ENCODE assay signal across 28 mouse cellular contexts in the genomic region with DNA sequence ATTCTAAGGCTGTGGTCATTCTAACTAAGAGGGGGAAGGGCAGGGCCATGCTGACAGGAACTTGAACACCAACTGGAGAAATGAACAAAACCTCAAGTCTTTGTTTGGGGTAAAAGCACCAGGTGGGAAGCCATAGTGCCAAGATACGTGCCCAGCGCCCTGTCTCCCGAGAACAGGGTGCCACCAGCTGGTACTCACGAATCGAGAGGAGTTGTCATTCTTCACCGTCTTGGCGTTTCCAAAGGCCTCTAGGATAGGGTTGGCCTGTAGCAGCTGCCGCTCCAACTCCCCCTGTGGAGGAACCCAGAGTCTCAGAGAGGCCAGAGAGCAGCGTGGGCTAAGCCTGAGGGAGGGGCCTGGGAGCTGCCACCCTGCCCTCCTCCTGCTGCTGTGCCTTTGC. TPM values are rescaled to one million over a fixed set of nuclear protein-coding genes. Genes with fewer than 3 reads are reported as not detected.
DNase-seq lines count a peak whose midpoint lies in the region; ATAC-seq and TF ChIP-seq lines count a peak whose summit lies in the region.
"Had no signal": no experiment of that assay in that cellular context is flagged by ENCODE, and none has a peak within 500 bp of the region (broad histone marks: within the 10 kb centered on the region; RNA-seq: fewer than 3 reads in every experiment).

No protein-coding gene starts in this region.

- no peak overlapping the region for H3K4me3 ChIP-seq in heart, embryonic 15.5 days
- H3K4me3 ChIP-seq in heart, adult 2 months, result no peak overlapping the region
- H3K4me3 ChIP-seq in midbrain, embryonic 13.5 days (replicated peaks), result no peak overlapping the region
- H3K4me3 ChIP-seq in midbrain, embryonic 14.5 days (replicated peaks; ENCODE audit: low read depth, low read length), result no peak overlapping the region
- no peak overlapping the region for H3K4me3 ChIP-seq in limb, embryonic 11.5 days (ENCODE audit: low read depth, low read length)
- H3K4me3 ChIP-seq in stomach, postnatal 0 days (ENCODE audit: low read depth, low read length), result no peak overlapping the region
- H3K4me3 ChIP-seq: embryonic facial prominence, embryonic 10.5 days; embryonic facial prominence, embryonic 13.5 days; erythroblast, embryonic 14.5 days; forebrain, embryonic 12.5 days; forebrain, embryonic 15.5 days; heart, embryonic 10.5 days; hindbrain, embryonic 12.5 days; hindbrain, embryonic 15.5 days; intestine, embryonic 15.5 days had no signal

- H3K27me3 ChIP-seq in heart, embryonic 15.5 days, result no peaks in the 10 kb centered on the region
- H3K27me3 ChIP-seq in heart, adult 2 months (ENCODE audit: control insufficient read depth, insufficient read depth, low read length), result no peaks in the 10 kb centered on the region
- no peaks in the 10 kb centered on the region for H3K27me3 ChIP-seq in midbrain, embryonic 13.5 days
- no peaks in the 10 kb centered on the region for H3K27me3 ChIP-seq in midbrain, embryonic 14.5 days (ENCODE audit: control insufficient read depth, insufficient read depth, low read length)
- no peaks in the 10 kb centered on the region for H3K27me3 ChIP-seq in limb, embryonic 11.5 days (ENCODE audit: control insufficient read depth, insufficient read depth, low read length)
- no peaks in the 10 kb centered on the region for H3K27me3 ChIP-seq in stomach, postnatal 0 days (ENCODE audit: control insufficient read depth, insufficient read depth, low read length)
- H3K27me3 ChIP-seq: embryonic facial prominence, embryonic 13.5 days; forebrain, embryonic 12.5 days; forebrain, embryonic 15.5 days; hindbrain, embryonic 12.5 days; hindbrain, embryonic 15.5 days; intestine, embryonic 15.5 days had no signal

- no peak for TF ChIP-seq POLR2A in heart, adult 2 months (IDR thresholded peaks at IDR 0.05; ENCODE audit: insufficient read depth, low read depth, low read length)

- no peak for TF ChIP-seq EP300 in heart, adult 2 months (IDR thresholded peaks at IDR 0.05; ENCODE audit: insufficient read depth, low read depth, low read length)
- TF ChIP-seq EP300 in stomach, postnatal 0 days (optimal IDR thresholded peaks at IDR 0.05), result no peak

- no peak for ATAC-seq in heart, embryonic 15.5 days (replicated peaks; ENCODE audit: insufficient number of reproducible peaks, insufficient read depth, low FRiP score, low read depth)
- no peak for ATAC-seq in midbrain, embryonic 13.5 days
- no peak for ATAC-seq in midbrain, embryonic 14.5 days (ENCODE audit: low FRiP score, low TSS enrichment)
- ATAC-seq in limb, embryonic 11.5 days (ENCODE audit: insufficient number of reproducible peaks, low FRiP score, low TSS enrichment, low read depth), result no peak
- ATAC-seq in stomach, postnatal 0 days (ENCODE audit: low FRiP score, low TSS enrichment), result no peak
- ATAC-seq in inflammation-experienced regulatory T-cells, adult 6 months, result no peak
- ATAC-seq: CD4-positive, CD25-positive, alpha-beta regulatory T cell, adult 4 months; forebrain, embryonic 15.5 days; intestine, embryonic 15.5 days had no signal

- H3K36me3 ChIP-seq in heart, embryonic 15.5 days, result peaks cover 65% of the 10 kb centered on the region
- H3K36me3 ChIP-seq in heart, adult 2 months (ENCODE audit: control insufficient read depth, insufficient read depth, low read length), result peaks cover 6% of the 10 kb centered on the region
- peaks cover 64% of the 10 kb centered on the region for H3K36me3 ChIP-seq in midbrain, embryonic 13.5 days
- peaks cover 49% of the 10 kb centered on the region for H3K36me3 ChIP-seq in midbrain, embryonic 14.5 days (ENCODE audit: control insufficient read depth, insufficient read depth, low read length)
- H3K36me3 ChIP-seq in limb, embryonic 11.5 days (ENCODE audit: control insufficient read depth, insufficient read depth, low read length), result peaks cover 26% of the 10 kb centered on the region
- H3K36me3 ChIP-seq in stomach, postnatal 0 days (ENCODE audit: control insufficient read depth, insufficient read depth, low read length), result peaks cover 72% of the 10 kb centered on the region

- TF ChIP-seq CTCF in heart, adult 2 months (IDR thresholded peaks at IDR 0.05), result no peak
- no peak for TF ChIP-seq CTCF in stomach, postnatal 0 days (IDR thresholded peaks at IDR 0.05; ENCODE audit: low read depth)

- peaks cover 3% of the 10 kb centered on the region for H3K79me2 ChIP-seq in heart, adult 2 months (replicated peaks; ENCODE audit: control insufficient read depth, insufficient read depth, low read length)

- no peak for DNase-seq in heart, adult 2 months
- DNase-seq in midbrain, embryonic 14.5 days, result no peak
- DNase-seq in limb, embryonic 11.5 days (ENCODE audit: low spot score), result no peak
- DNase-seq in stomach, postnatal 0 days (ENCODE audit: low spot score), result no peak
- DNase-seq: adrenal gland, adult 8-10 months; adrenal gland, postnatal 25 days; cerebellum, adult 11-12 months; cerebellum, adult 8-10 months; cerebellum, postnatal 10 days; embryo, embryonic 11 days; gastrocnemius, postnatal 10 days; heart, adult 11 months; heart, postnatal 10 days; heart, postnatal 36 days had no signal

- peaks cover 42% of the 10 kb centered on the region for H3K4me1 ChIP-seq in heart, embryonic 15.5 days (replicated peaks)
- peaks cover 5% of the 10 kb centered on the region for H3K4me1 ChIP-seq in heart, adult 2 months (ENCODE audit: control insufficient read depth, insufficient read depth, low read length)
- H3K4me1 ChIP-seq in midbrain, embryonic 13.5 days (replicated peaks), result no peaks in the 10 kb centered on the region
- no peaks in the 10 kb centered on the region for H3K4me1 ChIP-seq in midbrain, embryonic 14.5 days (ENCODE audit: control insufficient read depth, insufficient read depth, low read length)
- no peaks in the 10 kb centered on the region for H3K4me1 ChIP-seq in limb, embryonic 11.5 days (ENCODE audit: control insufficient read depth, insufficient read depth, low read length)
- no peaks in the 10 kb centered on the region for H3K4me1 ChIP-seq in stomach, postnatal 0 days (replicated peaks; ENCODE audit: control insufficient read depth, insufficient read depth)
- H3K4me1 ChIP-seq: forebrain, embryonic 12.5 days; forebrain, embryonic 15.5 days; hindbrain, embryonic 12.5 days; hindbrain, embryonic 15.5 days had no signal

- 0 out of 2 replicates have a peak overlapping the region, but pooled peaks have one; percentile 4 for H3K27ac ChIP-seq in heart, embryonic 15.5 days
- H3K27ac ChIP-seq in heart, adult 2 months, result no peak overlapping the region
- H3K27ac ChIP-seq in midbrain, embryonic 13.5 days, result no peak overlapping the region
- no peak overlapping the region for H3K27ac ChIP-seq in midbrain, embryonic 14.5 days (replicated peaks; ENCODE audit: low read depth, low read length)
- H3K27ac ChIP-seq in limb, embryonic 11.5 days (replicated peaks; ENCODE audit: low read depth, low read length), result no peak overlapping the region
- no peak overlapping the region for H3K27ac ChIP-seq in stomach, postnatal 0 days (replicated peaks)
- H3K27ac ChIP-seq: embryonic facial prominence, embryonic 10.5 days; embryonic facial prominence, embryonic 13.5 days; forebrain, embryonic 12.5 days; forebrain, embryonic 15.5 days; heart, embryonic 10.5 days; hindbrain, embryonic 12.5 days; hindbrain, embryonic 15.5 days; intestine, embryonic 15.5 days had no signal

- WGBS in heart, embryonic 15.5 days, result 86% methylated on average over 9 of the region's 9 CpGs
- WGBS in heart, adult 2 months, result 84% methylated on average over 9 of the region's 9 CpGs
- 88% methylated on average over 9 of the region's 9 CpGs for WGBS in midbrain, embryonic 13.5 days
- WGBS in midbrain, embryonic 14.5 days, result 89% methylated on average over 9 of the region's 9 CpGs
- 92% methylated on average over 9 of the region's 9 CpGs for WGBS in limb, embryonic 11.5 days
- WGBS in stomach, postnatal 0 days, result 81% methylated on average over 9 of the region's 9 CpGs

- H3K9ac ChIP-seq in heart, embryonic 15.5 days, result no peak overlapping the region
- H3K9ac ChIP-seq in heart, adult 2 months (ENCODE audit: low read depth, low read length), result no peak overlapping the region
- H3K9ac ChIP-seq in midbrain, embryonic 13.5 days (replicated peaks), result 0 out of 2 replicates have a peak overlapping the region, but pooled peaks have one; percentile 6
- no peak overlapping the region for H3K9ac ChIP-seq in midbrain, embryonic 14.5 days (replicated peaks; ENCODE audit: low read length)
- H3K9ac ChIP-seq in limb, embryonic 11.5 days (ENCODE audit: low read length), result 0 out of 2 replicates have a peak overlapping the region, but pooled peaks have one; percentile 18
- peak overlapping the region; percentile 31; the same call in 1 of the 2 replicates for H3K9ac ChIP-seq in stomach, postnatal 0 days (ENCODE audit: low read length)
- H3K9ac ChIP-seq: embryonic facial prominence, embryonic 13.5 days; forebrain, embryonic 12.5 days; forebrain, embryonic 15.5 days; hindbrain, embryonic 12.5 days; hindbrain, embryonic 15.5 days; intestine, embryonic 15.5 days had no signal

- intact Hi-C loops in heart, adult 2 months (cut with DNase I), result no loop called here

- H3K9me3 ChIP-seq in heart, embryonic 15.5 days (replicated peaks), result no peaks in the 10 kb centered on the region
- H3K9me3 ChIP-seq in midbrain, embryonic 13.5 days, result no peaks in the 10 kb centered on the region
- no peaks in the 10 kb centered on the region for H3K9me3 ChIP-seq in midbrain, embryonic 14.5 days (ENCODE audit: control insufficient read depth, low read length)
- no peaks in the 10 kb centered on the region for H3K9me3 ChIP-seq in limb, embryonic 11.5 days (ENCODE audit: control insufficient read depth, low read length)
- no peaks in the 10 kb centered on the region for H3K9me3 ChIP-seq in stomach, postnatal 0 days (ENCODE audit: control insufficient read depth, low read length)
- H3K9me3 ChIP-seq: embryonic facial prominence, embryonic 10.5 days; embryonic facial prominence, embryonic 13.5 days; forebrain, embryonic 12.5 days; forebrain, embryonic 15.5 days; heart, embryonic 10.5 days; hindbrain, embryonic 12.5 days; hindbrain, embryonic 15.5 days; intestine, embryonic 15.5 days had no signal

- no peak overlapping the region for H3K4me2 ChIP-seq in heart, embryonic 15.5 days
- no peak overlapping the region for H3K4me2 ChIP-seq in midbrain, embryonic 13.5 days (replicated peaks)
- no peak overlapping the region for H3K4me2 ChIP-seq in midbrain, embryonic 14.5 days (ENCODE audit: low read length)
- no peak overlapping the region for H3K4me2 ChIP-seq in limb, embryonic 11.5 days (ENCODE audit: low read depth, severe bottlenecking)
- H3K4me2 ChIP-seq in stomach, postnatal 0 days (replicated peaks; ENCODE audit: low read depth), result no peak overlapping the region
- H3K4me2 ChIP-seq: embryonic facial prominence, embryonic 13.5 days; forebrain, embryonic 12.5 days; forebrain, embryonic 15.5 days; hindbrain, embryonic 12.5 days; hindbrain, embryonic 15.5 days; intestine, embryonic 15.5 days had no signal

RNA-seq across cellular contexts. Expression of gene Apol8, which starts 35.3 kb away (rescaled TPM):
- 0.24 TPM in 1 of 2 replicates, not detected in the other for polyA plus RNA-seq in heart, embryonic 15.5 days (2015; fragmentation: Nextera tagmentation; extraction: Ambion mirVana)
- under 1 TPM in 1 of 2 experiments, not detected in 1; 0.55 TPM for total RNA-seq in heart, adult 2 months (2021)
- polyA plus RNA-seq in heart, adult 2 months (2012; rRNA removed), result 0.06 TPM in 1 of 2 replicates, not detected in the other
- polyA plus RNA-seq in midbrain, embryonic 13.5 days (2015; fragmentation: Nextera tagmentation; extraction: Ambion mirVana), result 0.23 TPM in 1 of 2 replicates, not detected in the other
- polyA plus RNA-seq in midbrain, embryonic 14.5 days (2014; fragmentation: Nextera tagmentation; extraction: Ambion mirVana), result 0.11 TPM in 2 replicates
- polyA plus RNA-seq in limb, embryonic 11.5 days (2014; fragmentation: Nextera tagmentation; extraction: Ambion mirVana), result not detected in 2 replicates
- 0.05 and 0.10 TPM in 2 replicates for polyA plus RNA-seq in stomach, postnatal 0 days (2015; fragmentation: Nextera tagmentation; extraction: Ambion mirVana)
- polyA plus RNA-seq in inflammation-experienced regulatory T-cells, adult 6 months (2017; shearing (Covaris generic)), result 1 to 10 TPM in 1 of 3 experiments, not detected in 2; 1.2 TPM
- total RNA-seq: adrenal gland, postnatal 25 days; heart, postnatal 10 days; heart, postnatal 36 days had no signal
- polyA plus RNA-seq: CD4-positive, CD25-positive, alpha-beta regulatory T cell, adult 4 months; forebrain, embryonic 15.5 days; heart, embryonic 14.5 days had no signal

RNA-seq across cellular contexts. Expression of gene Myh9, which starts 49.9 kb away (rescaled TPM):
- 25.2 and 33.7 TPM in 2 replicates for polyA plus RNA-seq in heart, embryonic 15.5 days (2015; fragmentation: Nextera tagmentation; extraction: Ambion mirVana)
- total RNA-seq in heart, adult 2 months (2021), result 100 to 1,000 TPM in 1 of 2 experiments, 10 to 100 TPM in 1; 88.3 to 111 TPM
- 30.4 and 46.8 TPM in 2 replicates for polyA plus RNA-seq in heart, adult 2 months (2012; rRNA removed)
- 11.8 and 14.1 TPM in 2 replicates for polyA plus RNA-seq in midbrain, embryonic 13.5 days (2015; fragmentation: Nextera tagmentation; extraction: Ambion mirVana)
- polyA plus RNA-seq in midbrain, embryonic 14.5 days (2014; fragmentation: Nextera tagmentation; extraction: Ambion mirVana), result 7.3 and 14.8 TPM in 2 replicates
- 33.2 and 38.1 TPM in 2 replicates for polyA plus RNA-seq in limb, embryonic 11.5 days (2014; fragmentation: Nextera tagmentation; extraction: Ambion mirVana)
- polyA plus RNA-seq in stomach, postnatal 0 days (2015; fragmentation: Nextera tagmentation; extraction: Ambion mirVana), result 27.9 and 32.9 TPM in 2 replicates
- polyA plus RNA-seq in inflammation-experienced regulatory T-cells, adult 6 months (2017; shearing (Covaris generic)), result 100 to 1,000 TPM; 218 to 293 (median 259) TPM

Comparison
In these comparisons a context has a peak if more than half of its experiments do, and no peak if none do; other contexts are left out.
1. H3K9ac ChIP-seq: peak in midbrain, embryonic 13.5 days (single experiment), limb, embryonic 11.5 days (single experiment) and stomach, postnatal 0 days (single experiment); none in heart, embryonic 15.5 days (single experiment), heart, adult 2 months (single experiment) and midbrain, embryonic 14.5 days (single experiment).